Mouse (Mus musculus): ENCODE results near the gene Hagh. TPM values are rescaled to one million over a fixed set of nuclear protein-coding genes. Genes with fewer than 3 reads are reported as not detected.

Gene Hagh
- polyA plus RNA-seq, 1 experiment from 2014 or later: 75.6 TPM

DNA sequence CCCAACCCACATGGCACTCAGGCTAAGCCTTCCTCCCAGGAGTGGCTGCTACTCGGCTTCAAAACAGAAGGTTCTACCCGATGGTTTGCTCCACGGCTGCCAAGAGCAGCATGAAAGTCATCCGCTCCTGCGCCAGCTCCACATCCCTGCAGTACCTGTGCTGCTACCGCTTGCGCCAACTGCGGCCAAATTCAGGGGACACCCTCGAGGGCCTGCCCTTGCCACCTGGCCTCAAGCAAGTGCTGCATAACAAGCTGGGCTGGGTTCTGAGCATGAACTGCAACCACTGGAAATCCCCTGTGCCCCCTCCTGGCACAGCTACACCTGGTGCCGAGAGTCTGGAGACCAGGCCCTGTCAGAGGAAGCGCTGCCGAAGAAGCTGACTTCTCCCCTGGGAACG is 51.4 kb downstream of the Hagh start:
- 89% methylated on average over 13 of the region's 13 CpGs for WGBS
- H3K9ac ChIP-seq (replicated peaks; ENCODE audit: low read length): no peak overlapping the region
- no peak for ATAC-seq (ENCODE audit: low FRiP score, low TSS enrichment)
- no peaks in the 10 kb centered on the region for H3K9me3 ChIP-seq (ENCODE audit: low read length)
- peaks cover 35% of the 10 kb centered on the region for H3K36me3 ChIP-seq (ENCODE audit: insufficient read depth, low read length)
- no peak overlapping the region for H3K27ac ChIP-seq (ENCODE audit: low read length)
- no peak overlapping the region for H3K4me2 ChIP-seq (replicated peaks; ENCODE audit: low read depth, low read length)
- H3K4me3 ChIP-seq (ENCODE audit: low read length): no peak overlapping the region
- H3K27me3 ChIP-seq (ENCODE audit: insufficient read depth, low read length): no peaks in the 10 kb centered on the region
- H3K4me1 ChIP-seq (ENCODE audit: insufficient read depth, low read length): peaks cover 27% of the 10 kb centered on the region

- no peak for ATAC-seq (ENCODE audit: low FRiP score, low TSS enrichment)
- Histone ChIP-seq H3K4me3 (ENCODE audit: low read length) (no peak overlapping the region), H3K27ac (ENCODE audit: low read length) (no peak overlapping the region), H3K36me3 (ENCODE audit: insufficient read depth, low read length) (peaks cover 37% of the 10 kb centered on the region), H3K9ac (replicated peaks; ENCODE audit: low read length) (no peak overlapping the region), H3K4me2 (replicated peaks; ENCODE audit: low read depth, low read length) (no peak overlapping the region), H3K9me3 (ENCODE audit: low read length) (no peaks in the 10 kb centered on the region), H3K27me3 (ENCODE audit: insufficient read depth, low read length) (no peaks in the 10 kb centered on the region), H3K4me1 (ENCODE audit: insufficient read depth, low read length) (peaks cover 30% of the 10 kb centered on the region)
- WGBS: 94% methylated on average over 12 of the region's 12 CpGs
Observed at GRCm38 (mm10) chr17:24892785-24893184, 52.8 kb downstream of the Hagh start.

DNA sequence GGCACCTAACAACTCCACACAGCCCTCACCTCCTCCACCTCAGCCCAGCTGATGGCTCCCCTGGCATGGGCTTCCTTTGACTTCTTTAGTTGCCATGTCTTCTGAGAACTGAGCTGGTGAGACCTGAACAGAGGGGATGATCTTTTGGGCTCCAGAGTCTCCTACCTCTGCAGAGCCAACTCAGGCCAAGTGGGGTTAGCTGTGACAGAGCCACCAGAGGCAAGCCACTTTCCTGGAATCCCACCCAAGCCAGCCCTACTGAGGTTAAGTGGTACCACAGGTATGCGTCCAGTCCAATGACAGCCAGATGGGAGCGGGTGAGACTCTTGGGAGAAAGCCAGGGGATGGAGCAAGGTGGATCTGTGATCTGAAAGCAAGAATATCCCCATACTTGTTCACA is 53.3 kb downstream of the Hagh start:
- Histone ChIP-seq H3K27ac (ENCODE audit: low read length) (no peak overlapping the region), H3K9me3 (ENCODE audit: low read length) (no peaks in the 10 kb centered on the region), H3K36me3 (ENCODE audit: insufficient read depth, low read length) (peaks cover 42% of the 10 kb centered on the region), H3K27me3 (ENCODE audit: insufficient read depth, low read length) (no peaks in the 10 kb centered on the region), H3K4me1 (ENCODE audit: insufficient read depth, low read length) (peaks cover 30% of the 10 kb centered on the region), H3K4me3 (ENCODE audit: low read length) (no peak overlapping the region), H3K4me2 (replicated peaks; ENCODE audit: low read depth, low read length) (no peak overlapping the region), H3K9ac (replicated peaks; ENCODE audit: low read length) (no peak overlapping the region)
- ATAC-seq (ENCODE audit: low FRiP score, low TSS enrichment): no peak
- WGBS: 97% methylated on average over 2 of the region's 2 CpGs

DNA sequence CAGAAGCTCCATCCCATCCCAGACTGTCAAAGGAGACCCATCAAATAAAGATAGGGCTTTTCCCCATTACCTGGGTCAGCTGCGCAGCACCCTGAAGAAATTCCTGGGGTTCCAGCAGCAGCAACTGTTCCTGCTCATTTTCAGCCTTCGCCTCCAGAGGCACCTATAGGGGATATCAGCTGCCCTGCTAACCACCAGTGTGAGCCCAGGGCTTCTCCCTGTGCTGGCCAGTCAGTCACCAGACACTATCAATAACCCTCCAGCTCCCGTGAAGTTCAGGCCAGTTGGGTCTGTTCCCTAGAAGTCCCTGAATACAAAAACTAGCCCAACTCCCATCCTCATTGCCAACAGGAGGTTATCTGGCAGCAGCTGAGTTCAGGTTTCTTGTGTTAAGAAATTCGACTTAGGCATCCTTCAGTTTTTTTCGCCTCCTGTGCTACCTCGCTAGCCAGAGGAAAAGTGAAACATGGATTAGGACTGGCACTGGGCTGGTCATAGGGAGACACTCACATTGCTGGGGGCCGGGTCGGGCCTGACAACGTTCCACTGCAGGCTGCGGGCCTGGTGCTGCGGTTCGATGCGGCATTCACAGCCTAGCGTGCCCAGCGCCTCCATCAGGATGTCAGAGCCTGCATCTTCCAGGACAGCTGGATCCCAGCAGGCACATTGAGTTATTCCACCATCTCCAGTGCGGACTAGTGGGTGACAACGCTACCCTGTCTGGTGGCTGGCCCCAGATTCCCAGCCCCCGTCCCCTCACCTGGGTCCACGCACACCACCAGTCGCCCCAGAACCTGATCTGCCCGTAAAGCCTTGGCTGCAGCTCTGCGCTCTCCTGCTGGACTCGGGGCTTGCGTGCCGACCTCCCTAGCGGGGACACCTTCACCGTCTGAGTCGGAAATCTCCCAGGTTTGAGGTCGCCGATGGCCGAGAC is 54.4 kb downstream of the Hagh start:
- Histone ChIP-seq H3K9me3 (ENCODE audit: low read length) (no peaks in the 10 kb centered on the region), H3K36me3 (ENCODE audit: insufficient read depth, low read length) (peaks cover 53% of the 10 kb centered on the region), H3K27ac (ENCODE audit: low read length) (peak overlapping the region; percentile 65), H3K9ac (replicated peaks; ENCODE audit: low read length) (peak overlapping the region; percentile 91), H3K4me3 (ENCODE audit: low read length) (peak overlapping the region; percentile 80), H3K27me3 (ENCODE audit: insufficient read depth, low read length) (no peaks in the 10 kb centered on the region), H3K4me2 (replicated peaks; ENCODE audit: low read depth, low read length) (peak overlapping the region; percentile 99), H3K4me1 (ENCODE audit: insufficient read depth, low read length) (peaks cover 30% of the 10 kb centered on the region)
- 0 out of 2 replicates have a peak, but pooled peaks have one; percentile 9 for ATAC-seq (ENCODE audit: low FRiP score, low TSS enrichment)
- 9% methylated on average over 31 of the region's 31 CpGs for WGBS

- Histone ChIP-seq H3K9me3 (ENCODE audit: low read length) (no peaks in the 10 kb centered on the region), H3K4me1 (ENCODE audit: insufficient read depth, low read length) (peaks cover 30% of the 10 kb centered on the region), H3K27me3 (ENCODE audit: insufficient read depth, low read length) (no peaks in the 10 kb centered on the region), H3K4me2 (replicated peaks; ENCODE audit: low read depth, low read length) (peak within 1 kb of the TSS; percentile 99), H3K9ac (replicated peaks; ENCODE audit: low read length) (peak within 1 kb of the TSS; percentile 91), H3K27ac (ENCODE audit: low read length) (peak within 1 kb of the TSS; percentile 78), H3K4me3 (ENCODE audit: low read length) (peak within 1 kb of the TSS; percentile 80), H3K36me3 (ENCODE audit: insufficient read depth, low read length) (peaks cover 60% of the 10 kb centered on the region)
- under 1% methylated on average over 62 of the region's 62 CpGs for WGBS
- ATAC-seq (ENCODE audit: low FRiP score, low TSS enrichment): peak; percentile 33; the same call in 1 of the 2 replicates
Observed at GRCm38 (mm10) chr17:24894995-24895547, 55.1 kb downstream of the Hagh start, which contains the start of the genes Eme2 and Mrps34. Gene Eme2 (minus strand): TSS chr17:24895087. Gene Mrps34 (plus strand): TSS chr17:24895116.

- ATAC-seq (ENCODE audit: low FRiP score, low TSS enrichment): no peak
- 8% methylated on average over 23 of the region's 23 CpGs for WGBS
- H3K27ac ChIP-seq (ENCODE audit: low read length): peak overlapping the region; percentile 78
Observed at GRCm38 (mm10) chr17:24895571-24896240, 55.8 kb downstream of the Hagh start.

GRCm38 (mm10) chr17:24896241-24896992 is 56.5 kb downstream of the Hagh start, which contains the start of gene Nme3:
Gene Nme3 (plus strand): TSS chr17:24896500.
- H3K27me3 ChIP-seq (ENCODE audit: insufficient read depth, low read length): no peaks in the 10 kb centered on the region
- peak; percentile 80 for ATAC-seq (ENCODE audit: low FRiP score, low TSS enrichment)
- H3K27ac ChIP-seq (ENCODE audit: low read length): peak within 1 kb of the TSS; percentile 78
- no peaks in the 10 kb centered on the region for H3K9me3 ChIP-seq (ENCODE audit: low read length)
- under 1% methylated on average over 50 of the region's 50 CpGs for WGBS
- H3K36me3 ChIP-seq (ENCODE audit: insufficient read depth, low read length): peaks cover 61% of the 10 kb centered on the region
- peak within 1 kb of the TSS; percentile 99 for H3K4me2 ChIP-seq (replicated peaks; ENCODE audit: low read depth, low read length)
- H3K4me1 ChIP-seq (ENCODE audit: insufficient read depth, low read length): peaks cover 30% of the 10 kb centered on the region
- peak within 1 kb of the TSS; percentile 80 for H3K4me3 ChIP-seq (ENCODE audit: low read length)
- peak within 1 kb of the TSS; percentile 91 for H3K9ac ChIP-seq (replicated peaks; ENCODE audit: low read length)

More at GRCm38 (mm10) chr17:24895571-24896240, 55.8 kb downstream of the Hagh start:
- Histone ChIP-seq H3K36me3 (ENCODE audit: insufficient read depth, low read length) (peaks cover 61% of the 10 kb centered on the region), H3K27me3 (ENCODE audit: insufficient read depth, low read length) (no peaks in the 10 kb centered on the region), H3K4me1 (ENCODE audit: insufficient read depth, low read length) (peaks cover 30% of the 10 kb centered on the region), H3K9me3 (ENCODE audit: low read length) (no peaks in the 10 kb centered on the region), H3K4me3 (ENCODE audit: low read length) (peak overlapping the region; percentile 80), H3K9ac (replicated peaks; ENCODE audit: low read length) (peak overlapping the region; percentile 91), H3K4me2 (replicated peaks; ENCODE audit: low read depth, low read length) (peak overlapping the region; percentile 99)

DNA sequence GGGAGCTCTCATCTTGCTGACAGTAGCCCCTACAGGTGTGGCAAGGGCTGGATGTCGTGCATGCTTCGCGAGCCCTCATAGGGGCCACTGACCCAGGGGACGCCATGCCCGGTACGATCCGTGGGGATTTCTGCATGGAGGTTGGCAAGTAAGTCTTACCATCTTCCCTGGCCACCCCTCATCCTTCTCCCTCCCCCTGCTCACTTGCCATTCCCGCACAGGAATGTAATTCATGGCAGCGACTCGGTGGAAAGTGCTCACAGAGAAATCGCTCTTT is 57.0 kb downstream of the Hagh start:
- no peak for ATAC-seq (ENCODE audit: low FRiP score, low TSS enrichment)
- Histone ChIP-seq H3K4me1 (ENCODE audit: insufficient read depth, low read length) (peaks cover 30% of the 10 kb centered on the region), H3K4me3 (ENCODE audit: low read length) (peak overlapping the region; percentile 80), H3K27ac (ENCODE audit: low read length) (peak overlapping the region; percentile 78; the same call in 1 of the 2 replicates), H3K27me3 (ENCODE audit: insufficient read depth, low read length) (no peaks in the 10 kb centered on the region), H3K36me3 (ENCODE audit: insufficient read depth, low read length) (peaks cover 63% of the 10 kb centered on the region), H3K4me2 (replicated peaks; ENCODE audit: low read depth, low read length) (peak overlapping the region; percentile 99), H3K9ac (replicated peaks; ENCODE audit: low read length) (peak overlapping the region; percentile 91), H3K9me3 (ENCODE audit: low read length) (no peaks in the 10 kb centered on the region)
- WGBS: 31% methylated on average over 11 of the region's 11 CpGs

- H3K9me3 ChIP-seq (ENCODE audit: low read length): no peaks in the 10 kb centered on the region
- no peak overlapping the region; the same call in 1 of the 2 replicates for H3K9ac ChIP-seq (replicated peaks; ENCODE audit: low read length)
- WGBS: 69% methylated on average over 4 of the region's 4 CpGs
- no peak for ATAC-seq (ENCODE audit: low FRiP score, low TSS enrichment)
- H3K4me2 ChIP-seq (replicated peaks; ENCODE audit: low read depth, low read length): peak overlapping the region; percentile 99; the same call in 1 of the 2 replicates
- no peak overlapping the region for H3K27ac ChIP-seq (ENCODE audit: low read length)
- no peak overlapping the region for H3K4me3 ChIP-seq (ENCODE audit: low read length)
- peaks cover 30% of the 10 kb centered on the region for H3K4me1 ChIP-seq (ENCODE audit: insufficient read depth, low read length)
- H3K27me3 ChIP-seq (ENCODE audit: insufficient read depth, low read length): no peaks in the 10 kb centered on the region
- peaks cover 63% of the 10 kb centered on the region for H3K36me3 ChIP-seq (ENCODE audit: insufficient read depth, low read length)
Observed at GRCm38 (mm10) chr17:24897600-24897999, 57.7 kb downstream of the Hagh start.
